Mouse (Mus musculus) kidney, postnatal 10 days (tissue): ENCODE results near the gene Trpv4.

ENCODE experiments used
- DNase-seq: peaks from one replicate; pipeline ENCODE4 v3.0.0; 2021; ENCODE audit warnings: mixed read lengths

Trpv4 gene

DNA sequence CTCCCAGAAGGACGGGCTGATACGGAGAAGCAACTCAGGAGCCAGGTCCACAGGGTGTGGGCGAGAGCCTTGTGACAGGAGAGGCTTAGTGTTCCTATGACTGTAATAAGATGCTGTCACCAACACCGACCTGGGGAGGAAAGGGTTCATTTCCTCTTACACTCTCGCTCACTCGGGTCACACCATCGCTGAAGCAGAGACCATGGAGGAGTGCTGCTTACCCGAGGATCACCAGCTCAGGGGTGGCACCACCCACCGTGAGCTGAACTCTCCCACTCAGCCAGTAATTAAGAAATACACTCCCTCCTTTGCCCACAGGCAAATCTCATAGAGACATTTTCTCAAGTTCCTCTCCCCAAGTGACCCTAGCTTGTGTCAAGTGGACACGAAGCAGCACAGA is 69.8 kb downstream of the Trpv4 start:
- DNase-seq = no peak

DNA sequence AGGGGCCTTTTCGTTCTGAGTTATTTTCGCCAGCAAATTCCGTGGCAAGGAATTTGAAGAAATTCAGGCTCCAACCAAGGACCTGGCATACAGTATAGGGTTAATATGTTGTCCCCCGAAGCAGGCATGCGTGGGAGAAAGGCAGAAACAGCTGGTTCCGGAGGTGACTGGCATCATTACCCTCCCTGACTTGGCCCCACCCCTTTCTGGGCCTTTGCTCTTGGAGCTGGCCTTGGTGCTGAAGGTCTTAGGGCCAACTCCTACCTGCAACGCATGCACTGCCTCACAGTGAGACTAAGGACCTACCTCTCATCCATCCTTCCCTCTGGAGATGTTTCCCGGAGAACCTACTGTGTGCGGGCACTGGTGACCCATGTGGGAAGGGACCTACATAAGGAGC is 70.3 kb downstream of the Trpv4 start:
- DNase-seq = peak; percentile 91

DNA sequence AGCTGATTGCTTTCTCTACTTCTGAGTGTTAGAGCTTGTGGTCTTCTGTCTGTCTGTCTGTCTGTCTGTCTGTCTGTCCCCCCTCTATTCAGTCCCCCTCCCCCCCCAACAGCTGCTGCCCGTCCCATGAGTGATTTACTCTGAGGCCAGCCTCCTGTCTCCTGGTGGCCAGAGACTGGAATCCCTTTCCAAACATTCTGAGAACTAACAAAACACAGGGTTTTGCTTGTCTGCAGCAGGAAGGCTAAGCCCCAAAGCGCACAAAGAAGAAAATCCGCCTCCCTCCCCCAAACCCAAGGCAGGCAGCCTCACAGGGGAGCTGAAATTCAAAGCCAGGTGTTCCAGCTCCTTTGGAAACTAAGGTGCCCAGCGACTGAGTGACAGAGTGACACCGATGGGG is 72.5 kb downstream of the Trpv4 start:
- no peak for DNase-seq

DNA sequence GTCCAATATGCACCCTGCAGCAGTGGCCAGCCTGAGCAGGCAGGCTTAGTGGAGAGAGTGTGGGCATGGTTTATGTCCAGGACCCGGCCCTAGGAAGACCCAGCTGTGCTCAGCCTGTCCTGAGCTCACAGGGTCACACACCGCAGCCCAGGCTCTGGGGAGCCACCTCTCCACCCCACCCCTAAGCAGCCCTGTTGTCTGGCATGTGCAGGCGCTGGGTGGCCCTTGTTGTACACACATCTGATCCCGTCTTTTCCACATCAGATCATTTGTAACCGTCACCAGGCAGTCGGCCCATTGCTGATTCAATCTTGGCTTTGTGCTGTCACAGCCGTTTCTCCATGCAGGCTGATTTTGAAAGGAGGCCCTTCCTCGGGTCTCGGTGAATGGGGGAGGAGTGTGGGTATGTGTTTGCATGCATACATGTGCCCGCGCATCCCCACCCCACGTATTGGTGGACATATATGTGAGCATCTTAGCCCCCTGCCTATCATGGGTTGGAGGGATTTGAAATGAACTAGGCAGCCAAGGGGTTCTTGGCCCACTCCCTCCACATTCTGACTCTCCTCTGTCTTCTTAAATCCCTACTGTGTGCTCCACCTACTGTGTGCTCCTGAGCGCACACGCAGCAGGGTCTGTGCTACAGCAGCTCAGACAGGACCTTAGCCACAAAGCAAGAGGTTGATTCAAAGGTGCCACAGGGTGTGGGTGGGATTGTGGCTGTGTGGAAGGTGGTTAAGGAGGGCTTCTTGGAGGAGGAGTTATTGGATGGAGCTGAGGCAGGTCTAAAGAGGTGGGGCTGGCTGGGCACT is 73.7 kb downstream of the Trpv4 start:
- DNase-seq = no peak

DNA sequence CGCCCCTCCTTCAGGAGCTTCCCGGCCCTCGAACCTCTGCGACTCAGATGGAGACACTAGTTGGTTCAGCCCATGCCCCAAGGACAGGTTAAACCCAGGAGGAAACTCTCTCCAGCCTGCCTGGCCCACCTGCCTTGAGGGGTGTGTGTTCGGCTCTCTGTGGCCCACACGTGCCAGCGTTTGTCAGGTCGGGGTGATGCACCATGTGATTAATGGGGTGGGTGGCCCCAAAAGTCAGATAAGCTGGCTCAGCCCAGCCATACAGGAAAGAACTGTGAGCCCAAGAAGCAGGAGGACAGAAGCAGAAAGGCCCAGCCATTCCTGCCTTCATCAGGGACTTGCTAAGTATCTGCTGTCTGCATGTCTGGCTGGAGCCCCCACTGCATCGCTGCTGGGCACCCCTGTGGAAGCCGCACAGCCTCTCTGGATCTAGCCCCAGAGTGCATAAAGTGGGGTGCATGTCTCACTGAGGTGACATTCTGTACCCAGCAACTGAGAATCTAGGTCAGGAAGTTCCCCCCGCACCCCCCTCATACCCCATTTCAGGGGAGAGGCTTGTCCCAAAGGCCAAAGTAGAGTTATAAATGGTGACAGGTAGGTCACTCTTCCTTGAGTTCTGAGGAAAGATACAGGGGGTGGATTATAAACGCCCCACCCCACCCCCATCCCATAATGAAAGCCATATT is 74.6 kb downstream of the Trpv4 start:
- DNase-seq = no peak

DNA sequence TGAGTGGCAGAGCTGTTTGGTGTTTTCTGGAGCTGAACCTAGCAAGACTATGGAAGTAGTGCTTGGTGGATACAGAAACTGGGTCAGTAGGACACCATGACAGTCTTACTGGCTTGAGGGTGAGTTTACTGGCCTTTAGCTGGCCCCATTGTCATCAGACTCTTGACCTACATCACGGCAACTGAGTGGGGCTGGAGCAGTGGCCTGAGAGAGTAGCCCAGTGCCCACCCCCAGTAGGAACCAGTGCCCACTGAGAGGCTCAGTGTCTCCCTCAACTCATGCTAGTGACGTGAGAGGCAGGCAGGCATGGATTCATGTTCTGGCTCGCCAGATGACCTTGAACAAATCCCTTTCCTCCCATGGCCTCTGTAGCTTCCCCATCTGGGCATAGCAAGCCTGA is 75.2 kb downstream of the Trpv4 start:
- no peak for DNase-seq

DNA sequence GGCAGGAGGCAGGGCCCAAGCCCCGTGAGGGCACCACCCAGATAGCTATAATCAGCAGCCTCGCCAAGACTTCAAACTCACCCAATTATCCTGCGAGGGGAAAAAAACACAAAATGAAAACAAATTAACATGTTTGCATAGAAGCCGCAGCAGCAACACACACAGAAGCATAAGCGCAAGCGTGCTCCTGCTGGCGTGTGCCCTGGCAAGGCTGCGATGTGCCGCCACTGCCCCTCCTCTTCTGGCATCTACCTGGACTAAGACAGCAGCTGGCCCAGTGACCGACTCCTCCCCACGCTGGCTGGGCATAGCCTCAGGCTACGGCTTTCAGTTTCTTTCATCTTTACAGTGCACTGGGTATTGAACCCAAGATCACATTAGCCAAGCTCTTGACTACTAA is 76.7 kb downstream of the Trpv4 start:
- no peak for DNase-seq

DNA sequence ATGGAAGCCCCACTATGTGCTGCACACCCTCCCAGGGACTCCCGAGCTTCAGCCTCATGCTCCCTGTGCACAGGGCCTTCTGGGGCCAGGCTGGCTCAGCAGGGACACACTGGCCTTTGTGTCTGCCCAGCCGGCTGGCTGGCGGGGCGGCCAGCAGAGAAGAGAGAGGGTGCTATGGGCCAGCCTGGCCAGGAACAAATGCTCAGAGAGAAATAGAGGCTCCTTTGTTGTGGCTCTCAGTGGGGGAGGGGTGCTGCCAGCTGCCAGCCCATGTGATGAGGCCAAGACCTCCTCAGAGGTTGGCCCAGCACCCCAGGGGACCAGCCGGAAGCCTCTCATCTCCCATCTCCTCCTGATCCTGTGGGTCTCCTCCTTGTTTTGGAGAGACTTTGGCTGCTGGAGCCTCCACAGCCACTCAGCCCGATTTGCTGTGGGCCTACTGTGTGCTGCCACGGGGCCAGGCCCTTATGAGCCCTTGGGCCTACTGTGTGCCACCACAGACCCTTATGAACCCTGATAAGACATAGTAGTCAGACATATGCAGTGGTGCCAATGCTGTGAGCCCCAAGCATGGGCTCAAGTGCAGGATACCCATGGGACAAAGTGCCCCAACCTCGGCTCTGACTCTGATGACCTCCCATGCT is 78.4 kb downstream of the Trpv4 start:
- DNase-seq = no peak

DNA sequence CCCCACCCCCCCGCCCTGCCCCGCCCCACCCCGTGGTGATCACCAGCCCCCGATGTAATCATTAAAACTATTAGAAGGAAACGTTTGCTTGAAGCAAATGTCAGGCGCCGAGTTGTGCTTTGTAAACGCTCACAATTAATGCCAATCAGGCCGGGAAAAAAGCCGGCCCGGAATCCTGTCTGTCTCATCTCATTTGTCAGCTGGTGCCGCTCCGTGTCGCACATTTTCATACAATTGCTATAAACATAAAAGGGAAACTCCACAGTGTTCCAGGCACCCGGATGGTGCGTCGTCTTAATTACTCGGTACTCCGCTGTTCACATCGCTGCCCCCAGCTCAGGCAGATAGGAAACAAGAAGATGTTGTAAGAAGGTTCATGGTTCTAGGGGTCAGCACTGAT is 79.9 kb downstream of the Trpv4 start:
- no peak for DNase-seq

DNA sequence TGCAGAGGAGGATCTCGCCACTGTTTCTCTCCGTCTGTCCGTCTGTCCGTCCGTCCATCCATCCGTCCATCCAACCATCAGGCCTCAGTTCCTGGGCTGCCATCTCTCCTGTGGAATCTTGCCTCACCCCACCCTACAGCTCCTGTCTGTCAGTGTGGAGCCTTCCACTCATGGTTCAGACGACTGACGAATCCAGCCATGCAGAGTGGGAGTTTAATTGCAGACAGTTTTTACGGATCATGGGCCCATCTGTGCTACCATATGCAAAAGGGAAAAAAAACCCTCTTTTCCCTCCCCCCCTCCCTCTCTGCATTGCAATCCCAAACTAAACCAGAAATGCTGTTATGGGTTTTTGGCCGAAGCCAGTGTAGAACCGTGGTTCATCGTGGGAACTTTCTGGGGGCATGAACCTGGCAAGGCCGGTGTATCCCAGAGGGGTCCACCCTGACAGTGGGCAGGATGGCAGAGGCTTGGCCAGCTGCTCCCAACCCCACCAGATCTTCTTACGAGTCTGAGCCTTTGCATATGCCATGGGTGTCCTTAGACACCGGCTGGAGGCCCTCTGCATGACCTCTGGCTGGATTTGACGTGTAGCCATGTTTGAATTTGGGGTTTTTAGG is 82.1 kb downstream of the Trpv4 start:
- no peak for DNase-seq

DNA sequence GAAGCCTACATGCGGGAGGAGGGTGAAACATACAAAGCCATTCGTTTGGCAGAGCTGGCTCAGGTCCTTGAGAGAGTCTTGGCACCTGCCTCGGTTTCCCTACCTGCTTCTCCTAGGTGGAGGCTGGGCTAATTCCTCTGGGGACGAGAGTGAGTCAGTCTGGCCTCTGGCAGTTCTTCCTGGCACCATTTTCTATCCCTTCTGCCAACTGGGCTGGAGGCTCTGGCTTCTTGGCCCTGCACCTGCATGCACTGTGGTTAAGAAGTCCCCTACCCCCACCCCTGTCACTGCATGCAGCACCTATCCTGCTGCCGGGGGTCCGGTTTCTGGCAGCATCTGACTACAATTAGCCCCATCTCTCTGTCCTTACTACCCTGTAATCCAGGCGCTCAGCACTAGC is 82.7 kb downstream of the Trpv4 start:
- DNase-seq = no peak

DNA sequence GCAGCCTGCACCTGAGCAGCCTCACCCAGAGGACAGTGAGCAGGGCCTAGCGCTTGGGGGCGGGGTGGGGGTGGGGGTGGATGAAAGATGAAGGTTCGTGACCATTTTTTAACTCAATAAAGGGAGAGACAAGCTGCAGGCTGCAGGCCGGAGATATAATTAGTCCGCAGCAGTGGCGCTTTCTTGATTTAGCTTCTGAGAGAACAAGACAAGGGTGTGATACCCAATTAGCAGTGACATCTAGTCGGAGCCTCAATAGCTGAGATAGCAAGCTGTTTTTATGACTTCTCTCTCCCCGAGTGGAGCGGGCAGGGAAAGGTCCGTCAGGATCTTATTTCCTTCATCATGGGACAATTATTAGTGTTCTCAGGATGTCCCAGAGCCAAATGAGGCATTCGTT is 83.2 kb downstream of the Trpv4 start:
- no peak for DNase-seq

DNA sequence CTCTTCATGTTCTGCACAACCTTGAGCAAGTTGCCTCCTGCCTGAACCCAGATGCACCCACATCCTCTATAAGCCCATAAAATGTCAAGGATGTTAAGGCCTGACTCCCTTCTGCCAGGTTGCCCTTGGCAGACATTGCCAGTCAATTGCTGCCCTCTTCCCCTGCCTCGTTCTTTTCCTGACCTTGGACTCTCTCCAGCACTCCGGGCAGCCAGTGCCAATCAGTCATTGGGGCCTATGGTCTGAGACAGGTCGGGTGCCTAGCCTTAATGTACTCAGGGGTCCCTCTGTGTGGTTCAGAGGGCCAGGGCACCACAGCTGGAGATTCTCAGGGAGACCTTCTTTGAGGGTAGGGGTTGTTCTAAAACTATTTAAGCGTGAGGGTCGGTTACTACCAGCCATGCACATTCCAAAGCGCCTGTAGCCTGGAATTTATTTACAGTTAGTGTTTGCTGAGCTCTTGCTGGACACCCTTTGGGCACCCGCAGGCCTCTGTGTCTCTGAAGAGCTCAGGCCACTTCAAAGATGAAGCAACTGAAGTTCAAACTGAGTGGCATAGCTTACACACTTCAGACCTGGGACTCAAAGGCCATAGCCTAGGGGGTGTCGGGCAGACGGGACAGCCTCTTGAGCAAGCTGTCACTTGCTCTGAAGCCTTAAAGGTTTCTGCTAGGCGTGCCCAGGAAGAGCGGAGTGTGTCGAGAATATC is 84.1 kb downstream of the Trpv4 start:
- DNase-seq = no peak

DNA sequence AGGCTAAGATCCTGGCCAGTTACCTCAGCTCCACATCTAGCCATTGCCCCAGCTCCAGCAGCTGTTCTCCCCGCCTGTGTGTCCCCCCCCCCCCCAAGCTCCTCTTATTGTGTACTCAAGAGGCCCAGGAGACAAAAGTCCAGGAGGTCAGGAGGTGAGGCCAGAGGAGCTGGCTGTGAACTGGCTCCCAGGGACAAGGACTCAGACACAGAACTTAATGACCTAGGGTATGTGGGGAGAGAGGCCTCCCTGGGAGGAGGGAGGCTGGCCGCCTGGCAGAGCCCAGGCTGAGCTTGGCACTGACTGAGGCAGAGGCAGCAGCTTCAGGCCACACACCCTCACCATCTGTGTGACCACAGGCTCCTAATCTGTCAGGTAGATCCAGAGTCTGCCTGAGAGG is 85.2 kb downstream of the Trpv4 start:
- no peak for DNase-seq
